24 mouse cellular contexts compared by ENCODE assay signal in the genomic region with DNA sequence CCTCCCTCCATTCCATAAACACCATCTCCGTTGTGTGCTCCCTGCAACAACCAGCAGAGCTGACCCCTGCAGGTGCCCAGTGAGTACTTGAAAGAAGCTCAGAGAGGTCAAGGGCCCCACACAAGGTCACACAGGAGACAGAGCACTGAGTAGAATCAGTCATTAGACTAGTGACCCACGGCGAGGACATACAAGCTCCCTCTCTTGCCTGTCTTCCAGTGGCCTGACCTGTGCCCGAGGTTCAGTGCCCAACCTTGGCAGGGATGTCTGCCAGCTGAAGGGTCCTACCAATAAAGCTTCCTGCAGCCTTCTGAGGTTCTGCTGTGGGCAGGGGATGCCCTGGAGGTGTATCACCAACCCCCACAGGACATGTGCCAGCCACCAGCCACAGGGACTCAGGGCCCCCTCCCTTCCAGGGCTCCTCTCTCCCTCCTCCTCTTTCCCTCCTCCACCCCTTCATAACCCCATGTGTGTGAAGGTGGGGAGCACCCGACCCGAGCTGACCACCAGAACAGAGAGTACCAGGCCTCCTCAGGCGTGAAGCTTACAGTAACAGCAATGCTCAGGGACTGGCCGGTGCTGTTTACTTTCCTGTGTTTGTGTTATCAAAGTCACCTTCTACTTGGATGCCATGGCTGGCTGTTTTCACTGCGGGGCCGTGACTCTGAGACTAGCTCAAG. TPM values are rescaled to one million over a fixed set of nuclear protein-coding genes. Genes with fewer than 3 reads are reported as not detected.
DNase-seq lines count a peak whose midpoint lies in the region; ATAC-seq and TF ChIP-seq lines count a peak whose summit lies in the region.
"Had no signal": no experiment of that assay in that cellular context is flagged by ENCODE, and none has a peak within 500 bp of the region (broad histone marks: within the 10 kb centered on the region; RNA-seq: fewer than 3 reads in every experiment).

No protein-coding gene starts in this region.

- intact Hi-C loops in heart, adult 2 months (cut with DNase I): no loop called here
- intact Hi-C loops in left cerebral cortex, postnatal 10 days (cut with DNase I): no loop called here

- no peak overlapping the region for H3K4me2 ChIP-seq in heart, embryonic 12.5 days
- no peak overlapping the region for H3K4me2 ChIP-seq in kidney, embryonic 15.5 days
- H3K4me2 ChIP-seq in stomach, postnatal 0 days (replicated peaks; ENCODE audit: low read depth): no peak overlapping the region
- H3K4me2 ChIP-seq: forebrain, embryonic 13.5 days; heart, embryonic 15.5 days; hindbrain, embryonic 13.5 days; limb, embryonic 15.5 days; neural tube, embryonic 15.5 days had no signal

- peak overlapping the region; percentile 9; the same call in 1 of the 2 replicates for H3K9ac ChIP-seq in heart, adult 2 months (ENCODE audit: low read depth, low read length)
- no peak overlapping the region for H3K9ac ChIP-seq in heart, embryonic 12.5 days
- no peak overlapping the region for H3K9ac ChIP-seq in kidney, embryonic 15.5 days
- H3K9ac ChIP-seq in stomach, postnatal 0 days (ENCODE audit: low read length): no peak overlapping the region
- H3K9ac ChIP-seq: forebrain, embryonic 13.5 days; heart, embryonic 15.5 days; hindbrain, embryonic 13.5 days; limb, embryonic 15.5 days; neural tube, embryonic 15.5 days had no signal

- no peaks in the 10 kb centered on the region; the same call in none of the 2 replicates for H3K36me3 ChIP-seq in heart, adult 2 months (ENCODE audit: control insufficient read depth, insufficient read depth, low read length)
- no peaks in the 10 kb centered on the region for H3K36me3 ChIP-seq in heart, embryonic 12.5 days
- no peaks in the 10 kb centered on the region for H3K36me3 ChIP-seq in kidney, embryonic 15.5 days
- H3K36me3 ChIP-seq in stomach, postnatal 0 days (ENCODE audit: control insufficient read depth, insufficient read depth, low read length): no peaks in the 10 kb centered on the region
- H3K36me3 ChIP-seq: heart, embryonic 15.5 days; hindbrain, embryonic 13.5 days; limb, embryonic 15.5 days; neural tube, embryonic 15.5 days had no signal

- no peak for TF ChIP-seq CTCF in heart, adult 2 months (IDR thresholded peaks at IDR 0.05)
- no peak for TF ChIP-seq CTCF in layer of hippocampus, adult 2 months (conservative IDR thresholded peaks at IDR 0.05)
- TF ChIP-seq CTCF in stomach, postnatal 0 days (IDR thresholded peaks at IDR 0.05; ENCODE audit: low read depth): no peak

- WGBS in heart, adult 2 months: 54% methylated on average over 10 of the region's 10 CpGs
- 64% methylated on average over 10 of the region's 10 CpGs for WGBS in heart, embryonic 12.5 days
- WGBS in kidney, embryonic 15.5 days: 51% methylated on average over 10 of the region's 10 CpGs
- WGBS in stomach, postnatal 0 days: 74% methylated on average over 10 of the region's 10 CpGs

- H3K27me3 ChIP-seq in heart, adult 2 months (ENCODE audit: control insufficient read depth, insufficient read depth, low read length): no peaks in the 10 kb centered on the region
- H3K27me3 ChIP-seq in heart, embryonic 12.5 days (replicated peaks): 0 out of 2 replicates have a peak, but pooled peaks cover 5% of the 10 kb centered on the region
- H3K27me3 ChIP-seq in kidney, embryonic 15.5 days: no peaks in the 10 kb centered on the region
- no peaks in the 10 kb centered on the region for H3K27me3 ChIP-seq in stomach, postnatal 0 days (ENCODE audit: control insufficient read depth, insufficient read depth, low read length)
- H3K27me3 ChIP-seq: forebrain, embryonic 13.5 days; heart, embryonic 15.5 days; hindbrain, embryonic 13.5 days; limb, embryonic 15.5 days; neural tube, embryonic 15.5 days had no signal

- no peaks in the 10 kb centered on the region for H3K79me2 ChIP-seq in heart, adult 2 months (replicated peaks; ENCODE audit: control insufficient read depth, insufficient read depth, low read length)

- H3K4me1 ChIP-seq in heart, adult 2 months (ENCODE audit: control insufficient read depth, insufficient read depth, low read length): peaks cover 46% of the 10 kb centered on the region
- peaks cover 39% of the 10 kb centered on the region for H3K4me1 ChIP-seq in heart, embryonic 12.5 days (replicated peaks)
- peaks cover 82% of the 10 kb centered on the region for H3K4me1 ChIP-seq in kidney, embryonic 15.5 days
- H3K4me1 ChIP-seq in stomach, postnatal 0 days (replicated peaks; ENCODE audit: control insufficient read depth, insufficient read depth): peaks cover 12% of the 10 kb centered on the region

- H3K27ac ChIP-seq in heart, adult 2 months: peak overlapping the region; percentile 98
- H3K27ac ChIP-seq in heart, embryonic 12.5 days (ENCODE audit: poor library complexity, severe bottlenecking): no peak overlapping the region
- 0 out of 2 replicates have a peak overlapping the region, but pooled peaks have one; percentile 18 for H3K27ac ChIP-seq in layer of hippocampus, adult 2 months
- peak overlapping the region; percentile 19; the same call in 1 of the 2 replicates for H3K27ac ChIP-seq in kidney, embryonic 15.5 days
- no peak overlapping the region for H3K27ac ChIP-seq in stomach, postnatal 0 days (replicated peaks)
- H3K27ac ChIP-seq: forebrain, embryonic 13.5 days; hindbrain, embryonic 13.5 days; limb, embryonic 15.5 days; neural tube, embryonic 15.5 days had no signal

- no peak overlapping the region for H3K4me3 ChIP-seq in heart, adult 2 months
- no peak overlapping the region for H3K4me3 ChIP-seq in heart, embryonic 12.5 days
- no peak overlapping the region for H3K4me3 ChIP-seq in layer of hippocampus, adult 2 months
- no peak overlapping the region for H3K4me3 ChIP-seq in kidney, embryonic 15.5 days (replicated peaks)
- no peak overlapping the region for H3K4me3 ChIP-seq in stomach, postnatal 0 days (ENCODE audit: low read depth, low read length)
- H3K4me3 ChIP-seq: forebrain, embryonic 13.5 days; heart, embryonic 15.5 days; hindbrain, embryonic 13.5 days; limb, embryonic 15.5 days; neural tube, embryonic 15.5 days had no signal

- DNase-seq in heart, adult 2 months: no peak
- DNase-seq in layer of hippocampus, adult 2 months (ENCODE audit: low spot score in 2 of 2): no peak
- DNase-seq in layer of hippocampus, adult 9-11 months: no peak
- DNase-seq in stomach, postnatal 0 days (ENCODE audit: low spot score): no peak
- DNase-seq in left cerebral cortex, postnatal 10 days (ENCODE audit: extremely low spot score in 1 of 2, low spot score in 2 of 2): no peak
- DNase-seq: adrenal gland, adult 2 months; cerebellum, adult 9-10 months; lung, adult 2 months; thymus, adult 18-20 months; thymus, postnatal 4 days had no signal

- no peaks in the 10 kb centered on the region for H3K9me3 ChIP-seq in heart, embryonic 12.5 days (replicated peaks)
- H3K9me3 ChIP-seq in kidney, embryonic 15.5 days (replicated peaks): no peaks in the 10 kb centered on the region
- H3K9me3 ChIP-seq in stomach, postnatal 0 days (ENCODE audit: control insufficient read depth, low read length): no peaks in the 10 kb centered on the region
- H3K9me3 ChIP-seq: forebrain, embryonic 13.5 days; heart, embryonic 15.5 days; hindbrain, embryonic 13.5 days; limb, embryonic 15.5 days; neural tube, embryonic 15.5 days had no signal

- no peak for TF ChIP-seq EP300 in heart, adult 2 months (IDR thresholded peaks at IDR 0.05; ENCODE audit: insufficient read depth, low read depth, low read length)
- TF ChIP-seq EP300 in stomach, postnatal 0 days (optimal IDR thresholded peaks at IDR 0.05): no peak

- TF ChIP-seq POLR2A in heart, adult 2 months (IDR thresholded peaks at IDR 0.05; ENCODE audit: insufficient read depth, low read depth, low read length): no peak

- ATAC-seq in heart, embryonic 12.5 days (ENCODE audit: insufficient number of reproducible peaks, low FRiP score): no peak
- ATAC-seq in kidney, embryonic 15.5 days (replicated peaks; ENCODE audit: low FRiP score): no peak
- peak; percentile 3; the same call in 1 of the 2 replicates for ATAC-seq in stomach, postnatal 0 days (ENCODE audit: low FRiP score, low TSS enrichment)
- ATAC-seq: forebrain, embryonic 13.5 days; inflammation-experienced regulatory T-cells, adult 6 months; midbrain, embryonic 16.5 days had no signal

RNA-seq across cellular contexts. Expression of gene 2900026A02Rik, which starts 8.7 kb away (rescaled TPM):
- total RNA-seq in heart, adult 2 months (2021): 10 to 100 TPM; 19.2 to 21.4 TPM
- 18.0 and 24.5 TPM in 2 replicates for polyA plus RNA-seq in heart, adult 2 months (2012; rRNA removed)
- polyA plus RNA-seq in heart, embryonic 12.5 days (2016; fragmentation: Nextera tagmentation; extraction: Ambion mirVana): 20.0 and 22.8 TPM in 2 replicates
- 10 to 100 TPM; 60.2 to 62.1 TPM for total RNA-seq in layer of hippocampus, adult 2 months (2021)
- polyA plus RNA-seq in kidney, embryonic 15.5 days (2015; fragmentation: Nextera tagmentation; extraction: Ambion mirVana): 7.0 and 7.5 TPM in 2 replicates
- polyA plus RNA-seq in stomach, postnatal 0 days (2015; fragmentation: Nextera tagmentation; extraction: Ambion mirVana): 5.3 and 6.2 TPM in 2 replicates
- 10 to 100 TPM; 63.4 to 65.6 TPM for total RNA-seq in left cerebral cortex, postnatal 10 days (2021)

RNA-seq across cellular contexts. Expression of gene Tmem211, which starts 14.4 kb away (rescaled TPM):
- total RNA-seq in heart, adult 2 months (2021): not detected
- not detected in 2 replicates for polyA plus RNA-seq in heart, adult 2 months (2012; rRNA removed)
- not detected in 2 replicates for polyA plus RNA-seq in heart, embryonic 12.5 days (2016; fragmentation: Nextera tagmentation; extraction: Ambion mirVana)
- total RNA-seq in layer of hippocampus, adult 2 months (2021): not detected
- 0.19 TPM in 1 of 2 replicates, not detected in the other for polyA plus RNA-seq in kidney, embryonic 15.5 days (2015; fragmentation: Nextera tagmentation; extraction: Ambion mirVana)
- polyA plus RNA-seq in stomach, postnatal 0 days (2015; fragmentation: Nextera tagmentation; extraction: Ambion mirVana): 0.46 and 0.59 TPM in 2 replicates
- total RNA-seq in left cerebral cortex, postnatal 10 days (2021): not detected
- total RNA-seq: adrenal gland, adult 2 months; common myeloid progenitor, adult 5-6 weeks; layer of hippocampus, adult 18-20 months; left cerebral cortex, postnatal 36 days; megakaryocyte-erythroid progenitor cell, adult 5-6 weeks had no signal
- polyA plus RNA-seq: adrenal gland, adult 2 months; forebrain, embryonic 13.5 days; gonadal fat pad, adult 2 months; heart, embryonic 15.5 days; hindbrain, embryonic 13.5 days; inflammation-experienced regulatory T-cells, adult 6 months; midbrain, embryonic 16.5 days; neural tube, embryonic 15.5 days had no signal

Comparison
In these comparisons a context has a peak if more than half of its experiments do, and no peak if none do; other contexts are left out.
1. H3K27ac ChIP-seq: peak in heart, adult 2 months (single experiment), layer of hippocampus, adult 2 months (single experiment) and kidney, embryonic 15.5 days (single experiment); none in heart, embryonic 12.5 days (single experiment) and stomach, postnatal 0 days (single experiment).